Mouse (Mus musculus) embryonic facial prominence, embryonic 12.5 days (tissue): ENCODE measurements around the gene Prkag2. TPM values are rescaled to one million over a fixed set of nuclear protein-coding genes. Genes with fewer than 3 reads are reported as not detected.

Source experiments
- ATAC-seq: fragments of 200-750 bp; cut with Nextera tagmentation; 2 replicates; pipeline ENCODE4 v1.8.0; 2017; ENCODE audit not compliant: insufficient number of reproducible peaks, insufficient read depth, low FRiP score, low TSS enrichment
- H3K27ac ChIP-seq: fragments of 300-500 bp; sonication (generic); 2 replicates; pipeline ENCODE4 v1.5.1; 2016; ENCODE audit warnings: mild to moderate bottlenecking
- H3K27me3 ChIP-seq: fragments of 300-500 bp; sonication (generic); 2 replicates; pipeline ENCODE4 v1.6.1; 2016; ENCODE audit warnings: mild to moderate bottlenecking, moderate library complexity
- H3K36me3 ChIP-seq: fragments of 300-500 bp; sonication (generic); 2 replicates; pipeline ENCODE4 v1.6.1; 2016; ENCODE audit warnings: mild to moderate bottlenecking
- H3K4me1 ChIP-seq: fragments of 300-500 bp; sonication (generic); 2 replicates; pipeline ENCODE4 v1.6.1; 2016
- H3K4me2 ChIP-seq: fragments of 300-500 bp; sonication (generic); replicated peaks from 2 replicates; pipeline ENCODE4 v1.6.1; 2016; ENCODE audit warnings: mild to moderate bottlenecking, moderate library complexity
- H3K4me3 ChIP-seq: fragments of 300-500 bp; sonication (generic); 2 replicates; pipeline ENCODE4 v1.5.1; 2016; ENCODE audit warnings: mild to moderate bottlenecking
- H3K9ac ChIP-seq: fragments of 300-500 bp; sonication (generic); 2 replicates; pipeline ENCODE4 v1.6.1; 2016; ENCODE audit warnings: mild to moderate bottlenecking, moderate library complexity
- H3K9me3 ChIP-seq: fragments of 300-500 bp; sonication (generic); 2 replicates; pipeline ENCODE4 v1.6.1; 2016; ENCODE audit warnings: mild to moderate bottlenecking, moderate library complexity
- WGBS: fragments of 180-500 bp; shearing (Covaris S2); methylation state at CpG from one replicate; pipeline ENCODE4 v1.1.7; 2016; 5-methylcytosine and 5-hydroxymethylcytosine counted together
- polyA plus RNA-seq: library from polyadenylated mRNA; unstranded; fragments of >200 nt; fragmentation: Nextera tagmentation; extraction: Ambion mirVana; gene quantifications from 2 replicates; pipeline ENCODE4 v1.2.1, GENCODE M21; 2016

Gene Prkag2
- polyA plus RNA-seq, 1 experiment from 2014 or later, result 32.2 TPM

GRCm38 (mm10) chr5:25011019-25011485 is 89.4 kb downstream of the Prkag2 start:
- Histone ChIP-seq H3K27me3 (no peaks in the 10 kb centered on the region; the same call in 1 of the 2 replicates), H3K9me3 (no peaks in the 10 kb centered on the region), H3K36me3 (no peaks in the 10 kb centered on the region), H3K9ac (0 out of 2 replicates have a peak overlapping the region, but pooled peaks have one; percentile 5), H3K4me1 (peaks cover 6% of the 10 kb centered on the region; the same call in 1 of the 2 replicates), H3K4me2 (peak overlapping the region; percentile 25), H3K4me3 (no peak overlapping the region), H3K27ac (no peak overlapping the region)
- 13% methylated on average over 8 of the region's 8 CpGs for WGBS
- peak; percentile 43; the same call in 1 of the 2 replicates for ATAC-seq

GRCm38 (mm10) chr5:25010438-25010892 is 90.0 kb downstream of the Prkag2 start:
- H3K4me2 ChIP-seq, result peak overlapping the region; percentile 25
- H3K36me3 ChIP-seq, result no peaks in the 10 kb centered on the region
- peaks cover 6% of the 10 kb centered on the region; the same call in 1 of the 2 replicates for H3K4me1 ChIP-seq
- no peaks in the 10 kb centered on the region; the same call in 1 of the 2 replicates for H3K27me3 ChIP-seq
- H3K9ac ChIP-seq, result 0 out of 2 replicates have a peak overlapping the region, but pooled peaks have one; percentile 5
- no peaks in the 10 kb centered on the region for H3K9me3 ChIP-seq
- no peak overlapping the region for H3K4me3 ChIP-seq
- WGBS, result 4% methylated on average over 9 of the region's 9 CpGs
- peak; percentile 41; the same call in 1 of the 2 replicates for ATAC-seq
- H3K27ac ChIP-seq, result no peak overlapping the region

DNA sequence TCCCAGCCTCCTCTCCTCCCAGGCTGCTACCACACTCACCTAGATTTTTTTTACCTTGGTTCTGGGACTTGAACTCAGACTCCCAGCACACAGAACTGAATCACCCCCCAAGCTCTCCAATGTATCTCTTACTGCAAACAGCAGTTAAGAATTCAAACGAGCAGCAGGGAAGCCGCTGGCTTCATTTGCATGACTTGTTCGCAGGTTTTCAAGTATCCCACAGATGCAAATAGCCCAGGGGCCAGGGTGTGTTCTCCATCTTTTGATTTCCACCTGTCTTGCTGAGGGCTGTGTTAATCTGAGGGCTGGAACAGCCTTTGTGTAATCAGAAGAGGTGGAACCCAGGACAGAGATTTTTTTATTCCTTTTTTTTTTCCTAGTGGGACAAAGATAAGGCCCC is 90.7 kb downstream of the Prkag2 start:
- Histone ChIP-seq H3K27ac (no peak overlapping the region), H3K36me3 (no peaks in the 10 kb centered on the region), H3K4me1 (peaks cover 6% of the 10 kb centered on the region; the same call in 1 of the 2 replicates), H3K4me3 (no peak overlapping the region), H3K27me3 (no peaks in the 10 kb centered on the region; the same call in 1 of the 2 replicates), H3K9me3 (no peaks in the 10 kb centered on the region), H3K9ac (no peak overlapping the region), H3K4me2 (no peak overlapping the region)
- ATAC-seq, result no peak
- 44% methylated on average over 3 of the region's 3 CpGs for WGBS

- Histone ChIP-seq H3K36me3 (no peaks in the 10 kb centered on the region), H3K4me3 (no peak overlapping the region), H3K27me3 (no peaks in the 10 kb centered on the region; the same call in 1 of the 2 replicates), H3K9me3 (no peaks in the 10 kb centered on the region), H3K9ac (no peak overlapping the region), H3K4me2 (no peak overlapping the region), H3K4me1 (peaks cover 6% of the 10 kb centered on the region; the same call in 1 of the 2 replicates), H3K27ac (no peak overlapping the region)
- ATAC-seq, result no peak
- WGBS, result 58% methylated on average over 3 of the region's 3 CpGs
These were observed 91.5 kb downstream of the Prkag2 start for GRCm38 (mm10) chr5:25008966-25009365.

- no peak overlapping the region for H3K4me3 ChIP-seq
- H3K36me3 ChIP-seq, result no peaks in the 10 kb centered on the region
- 43% methylated on average over 8 of the region's 8 CpGs for WGBS
- no peak overlapping the region for H3K9ac ChIP-seq
- no peak for ATAC-seq
- H3K4me2 ChIP-seq, result no peak overlapping the region
- H3K27me3 ChIP-seq, result no peaks in the 10 kb centered on the region; the same call in 1 of the 2 replicates
- H3K9me3 ChIP-seq, result no peaks in the 10 kb centered on the region
- no peak overlapping the region for H3K27ac ChIP-seq
- H3K4me1 ChIP-seq, result peaks cover 6% of the 10 kb centered on the region; the same call in 1 of the 2 replicates
These were observed 93.6 kb downstream of the Prkag2 start for GRCm38 (mm10) chr5:25006848-25007247.

GRCm38 (mm10) chr5:25005532-25006129 is 94.8 kb downstream of the Prkag2 start:
- Histone ChIP-seq H3K4me1 (peaks cover 13% of the 10 kb centered on the region), H3K4me3 (no peak overlapping the region), H3K27ac (no peak overlapping the region), H3K9me3 (no peaks in the 10 kb centered on the region), H3K27me3 (no peaks in the 10 kb centered on the region; the same call in 1 of the 2 replicates), H3K36me3 (no peaks in the 10 kb centered on the region), H3K4me2 (no peak overlapping the region), H3K9ac (no peak overlapping the region)
- 32% methylated on average over 6 of the region's 6 CpGs for WGBS
- ATAC-seq, result no peak

DNA sequence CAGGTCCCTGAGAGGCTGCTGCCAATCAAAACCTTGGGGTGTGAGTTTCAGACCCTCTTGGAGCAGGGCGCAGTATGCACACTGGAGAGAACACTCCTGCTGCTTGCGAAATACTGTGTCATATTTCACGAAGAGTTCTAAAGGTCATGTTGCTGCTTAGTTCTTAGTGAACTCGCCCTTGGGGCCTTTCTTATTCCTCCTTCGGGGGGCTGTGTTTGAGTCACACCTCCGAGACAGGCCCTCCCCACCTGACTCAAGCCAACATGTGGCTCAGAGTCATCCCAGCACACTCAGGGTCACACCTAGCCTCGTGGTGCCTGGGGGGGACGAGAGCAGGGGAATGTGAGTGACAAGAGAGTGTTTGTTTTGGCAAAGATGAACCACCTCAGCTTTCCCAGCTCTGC is 99.0 kb downstream of the Prkag2 start:
- no peaks in the 10 kb centered on the region for H3K9me3 ChIP-seq
- H3K4me2 ChIP-seq, result no peak overlapping the region
- H3K27me3 ChIP-seq, result no peaks in the 10 kb centered on the region
- H3K27ac ChIP-seq, result no peak overlapping the region
- H3K36me3 ChIP-seq, result no peaks in the 10 kb centered on the region
- 31% methylated on average over 8 of the region's 8 CpGs for WGBS
- H3K4me3 ChIP-seq, result no peak overlapping the region
- H3K9ac ChIP-seq, result no peak overlapping the region
- peaks cover 11% of the 10 kb centered on the region for H3K4me1 ChIP-seq
- ATAC-seq, result no peak

GRCm38 (mm10) chr5:24999351-24999750 is 101.1 kb downstream of the Prkag2 start:
- ATAC-seq, result no peak
- Histone ChIP-seq H3K27ac (no peak overlapping the region), H3K36me3 (no peaks in the 10 kb centered on the region), H3K27me3 (no peaks in the 10 kb centered on the region), H3K4me1 (peaks cover 20% of the 10 kb centered on the region), H3K9ac (no peak overlapping the region), H3K4me2 (no peak overlapping the region), H3K9me3 (no peaks in the 10 kb centered on the region), H3K4me3 (no peak overlapping the region)
- WGBS, result 84% methylated on average over 4 of the region's 4 CpGs

DNA sequence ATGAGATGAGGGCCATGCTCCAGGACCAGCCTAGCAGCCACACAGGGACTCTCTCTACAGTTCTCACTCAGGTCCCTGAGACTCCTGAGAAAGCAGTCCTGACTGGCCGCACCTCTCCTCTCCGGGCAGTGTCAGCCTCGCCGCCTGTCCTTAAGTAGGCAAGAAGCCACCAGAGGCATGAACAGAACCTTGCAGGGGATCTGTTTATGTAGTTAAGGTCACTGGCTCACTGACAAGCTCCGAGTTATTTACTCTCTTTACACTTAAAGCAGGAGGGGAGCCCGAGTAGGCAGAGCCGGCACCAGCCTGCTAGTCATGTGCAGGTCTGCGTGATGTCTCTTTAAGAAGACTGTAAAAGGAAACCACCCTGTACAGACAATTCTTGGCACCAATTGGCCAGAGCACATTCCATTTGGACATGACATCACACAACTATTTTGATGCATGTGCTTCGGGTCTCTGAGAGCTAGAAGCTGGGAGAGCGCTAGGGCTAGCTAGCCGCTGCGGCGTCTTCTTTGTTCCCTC is 104.8 kb downstream of the Prkag2 start:
- 39% methylated on average over 13 of the region's 13 CpGs for WGBS
- Histone ChIP-seq H3K4me1 (peaks cover 12% of the 10 kb centered on the region), H3K9ac (0 out of 2 replicates have a peak overlapping the region, but pooled peaks have one; percentile 10), H3K36me3 (no peaks in the 10 kb centered on the region), H3K4me2 (peak overlapping the region; percentile 45), H3K27ac (0 out of 2 replicates have a peak overlapping the region, but pooled peaks have one; percentile 36), H3K9me3 (no peaks in the 10 kb centered on the region), H3K27me3 (no peaks in the 10 kb centered on the region), H3K4me3 (peak overlapping the region; percentile 12; the same call in 1 of the 2 replicates)
- peak; percentile 76 for ATAC-seq

DNA sequence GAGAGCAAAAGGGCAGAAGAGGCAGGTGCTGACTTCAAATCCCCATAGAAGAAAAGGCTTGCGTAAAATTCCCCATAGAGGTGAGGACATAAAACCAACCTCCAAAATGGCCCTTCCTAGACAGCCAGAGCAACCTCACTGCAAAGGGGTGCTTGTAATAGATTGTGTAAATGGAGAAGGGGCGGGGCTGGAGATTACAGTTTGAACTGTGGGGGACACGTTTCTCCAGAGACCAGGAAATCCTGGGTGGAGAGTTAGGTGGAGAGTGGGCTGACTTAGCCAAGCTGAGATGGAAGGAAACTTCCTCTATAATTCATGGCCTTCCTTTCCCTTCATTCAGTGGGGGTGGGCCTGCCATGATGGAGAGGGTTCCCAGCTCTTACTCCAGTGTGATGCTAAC is 107.3 kb downstream of the Prkag2 start:
- H3K36me3 ChIP-seq, result no peaks in the 10 kb centered on the region
- no peak overlapping the region for H3K9ac ChIP-seq
- no peaks in the 10 kb centered on the region for H3K27me3 ChIP-seq
- 73% methylated on average over 3 of the region's 3 CpGs for WGBS
- ATAC-seq, result no peak
- no peak overlapping the region for H3K4me3 ChIP-seq
- H3K4me2 ChIP-seq, result no peak overlapping the region
- no peak overlapping the region for H3K27ac ChIP-seq
- H3K9me3 ChIP-seq, result no peaks in the 10 kb centered on the region
- H3K4me1 ChIP-seq, result peaks cover 12% of the 10 kb centered on the region; the same call in 1 of the 2 replicates

GRCm38 (mm10) chr5:24991575-24991974 is 108.9 kb downstream of the Prkag2 start:
- H3K36me3 ChIP-seq, result no peaks in the 10 kb centered on the region
- H3K27ac ChIP-seq, result no peak overlapping the region
- H3K4me1 ChIP-seq, result peaks cover 12% of the 10 kb centered on the region
- H3K4me2 ChIP-seq, result no peak overlapping the region
- no peak overlapping the region for H3K4me3 ChIP-seq
- 76% methylated on average over 1 of the region's 1 CpGs for WGBS
- no peak overlapping the region for H3K9ac ChIP-seq
- no peak for ATAC-seq
- H3K27me3 ChIP-seq, result no peaks in the 10 kb centered on the region
- H3K9me3 ChIP-seq, result no peaks in the 10 kb centered on the region

DNA sequence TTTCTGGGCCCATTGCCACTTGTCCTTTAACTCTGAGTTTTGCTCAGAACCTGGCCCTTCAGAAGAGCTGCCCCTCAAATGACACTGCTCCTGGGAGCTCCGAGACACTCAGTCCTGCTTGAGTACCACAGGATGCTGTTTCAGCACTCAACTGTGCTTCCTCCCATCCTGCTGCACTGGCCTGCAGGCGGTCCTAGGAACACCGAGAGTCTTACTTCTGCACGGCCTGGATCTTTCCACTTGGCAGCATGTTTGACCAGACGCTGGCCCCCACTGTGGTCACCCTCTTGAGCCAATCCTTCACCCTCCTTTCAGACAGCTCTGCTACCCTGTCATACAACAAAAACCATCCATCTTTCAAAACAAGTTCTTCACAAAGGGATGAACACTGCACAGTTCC is 110.0 kb downstream of the Prkag2 start:
- H3K27ac ChIP-seq, result no peak overlapping the region
- H3K9ac ChIP-seq, result no peak overlapping the region
- no peaks in the 10 kb centered on the region for H3K27me3 ChIP-seq
- ATAC-seq, result no peak
- H3K4me1 ChIP-seq, result peaks cover 16% of the 10 kb centered on the region
- no peak overlapping the region for H3K4me2 ChIP-seq
- 72% methylated on average over 5 of the region's 5 CpGs for WGBS
- no peaks in the 10 kb centered on the region for H3K9me3 ChIP-seq
- H3K4me3 ChIP-seq, result no peak overlapping the region
- no peaks in the 10 kb centered on the region for H3K36me3 ChIP-seq
